Mouse (Mus musculus): ENCODE measurements around the gene Timm9. TPM values are rescaled to one million over a fixed set of nuclear protein-coding genes. Genes with fewer than 3 reads are reported as not detected.

Gene Timm9
- 76.5 and 92.6 TPM in 2 replicates for polyA plus RNA-seq (2012; rRNA removed)

DNA sequence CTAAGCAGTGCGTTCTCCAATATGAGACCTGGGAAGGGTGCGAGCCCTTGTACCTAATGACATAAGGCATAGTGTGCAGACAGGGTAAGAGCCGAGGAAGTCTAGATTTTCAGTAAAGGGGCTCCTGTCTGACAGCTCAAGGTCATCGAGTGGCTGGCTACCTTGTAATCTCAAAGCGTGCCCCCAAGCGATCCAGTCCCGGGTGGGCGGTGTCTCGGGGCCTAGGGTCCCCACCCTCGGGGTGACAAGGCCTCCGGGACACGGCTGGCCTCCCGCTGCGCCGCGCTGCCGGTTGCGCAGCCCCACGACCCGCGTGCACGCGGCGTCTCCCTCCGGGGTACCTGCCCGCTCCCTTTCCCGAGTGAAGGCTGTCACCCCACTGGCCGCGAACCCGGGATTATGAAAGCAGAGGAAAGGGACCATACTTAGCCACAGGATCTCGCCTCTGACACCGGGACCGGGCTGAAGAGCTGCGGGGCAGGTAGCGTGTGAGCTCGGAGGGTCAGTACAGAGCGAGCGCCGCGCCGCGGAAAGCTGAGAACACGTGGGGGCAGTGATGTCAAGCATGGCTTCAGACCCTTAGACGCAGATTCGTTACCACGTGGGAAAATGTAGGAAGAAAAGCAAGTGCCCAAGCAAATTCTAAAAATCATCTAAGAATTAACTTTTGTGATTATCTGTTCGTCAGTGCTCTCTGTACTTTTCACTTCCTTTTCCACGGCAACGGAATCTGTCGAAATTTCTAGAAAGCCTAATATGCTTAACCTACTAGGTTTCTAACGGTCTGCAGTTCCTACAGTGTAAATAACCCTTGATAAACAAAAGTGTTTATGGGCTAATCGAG lies at the start of gene Timm9, which contains the start of gene 2700049A03Rik:
Gene Timm9 (minus strand): TSS at position 555 of the 844 bp plus-strand sequence.
Gene 2700049A03Rik (plus strand): TSS at position 719 of the 844 bp plus-strand sequence.
- DNase-seq (ENCODE audit: extremely low spot score in 1 of 2, low spot score in 1 of 2) = peak; percentile 55 to 85

DNA sequence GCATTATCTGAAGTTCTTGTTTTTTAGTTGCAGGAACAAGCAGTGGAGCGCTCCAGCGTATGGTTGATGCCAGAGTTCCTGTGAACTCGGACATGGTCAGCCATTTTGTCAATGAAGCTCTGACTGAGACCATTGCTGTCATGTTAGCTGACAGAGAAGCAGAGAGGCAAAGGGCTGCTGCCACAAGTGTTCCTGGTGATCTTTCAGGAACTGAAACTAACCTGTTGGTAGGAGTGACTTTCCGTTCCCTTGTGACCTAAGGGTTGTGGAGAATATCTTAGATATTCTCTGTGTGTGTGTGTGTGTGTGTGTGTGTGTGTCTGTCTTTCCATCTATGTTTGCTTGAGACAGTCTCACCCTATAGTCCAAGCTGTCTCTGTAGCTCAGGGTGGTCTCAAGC lies 47.9 kb upstream of the Timm9 start:
- DNase-seq (ENCODE audit: extremely low spot score in 1 of 2, low spot score in 1 of 2) = no peak

DNA sequence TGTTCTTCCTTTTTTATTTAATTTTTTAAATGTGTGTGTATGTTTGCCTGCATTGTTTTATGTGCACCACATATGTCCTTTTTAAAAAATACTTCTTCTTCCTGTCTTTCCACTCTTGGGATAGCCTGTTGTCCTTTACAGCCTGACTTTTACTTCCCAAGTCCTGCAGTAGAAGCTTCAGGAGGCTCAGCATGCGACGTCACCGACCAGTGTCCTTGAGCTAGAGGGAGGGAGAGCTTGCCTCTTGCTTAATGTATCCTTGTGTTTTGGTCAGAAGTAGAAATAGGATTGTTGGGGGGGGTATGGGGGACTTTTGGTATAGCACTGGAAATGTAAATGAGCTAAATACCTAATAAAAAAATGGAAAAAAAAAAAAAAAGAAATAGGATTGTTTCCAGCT lies 47.3 kb upstream of the Timm9 start:
- DNase-seq (ENCODE audit: extremely low spot score in 1 of 2, low spot score in 1 of 2) = no peak

DNA sequence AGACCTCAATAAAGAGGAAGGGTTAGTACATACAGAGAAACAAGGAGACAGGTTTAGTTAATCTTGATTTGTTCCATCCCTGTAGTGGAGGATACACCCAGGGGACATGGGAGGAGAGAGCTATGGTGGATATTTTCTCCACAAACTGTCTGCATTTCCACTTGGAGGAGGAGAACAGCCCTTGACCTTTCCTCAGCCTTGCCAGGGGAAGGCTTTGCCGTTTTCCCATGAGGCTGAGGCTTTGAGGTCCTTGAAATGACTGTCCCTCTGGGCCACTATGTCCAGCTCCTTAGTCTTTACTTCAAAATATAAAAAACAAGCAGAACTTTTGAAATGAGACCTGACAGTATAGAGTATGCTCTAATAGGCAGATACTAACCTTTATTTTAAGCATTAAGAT lies 33.4 kb upstream of the Timm9 start:
- no peak for DNase-seq (ENCODE audit: extremely low spot score in 1 of 2, low spot score in 1 of 2)

DNA sequence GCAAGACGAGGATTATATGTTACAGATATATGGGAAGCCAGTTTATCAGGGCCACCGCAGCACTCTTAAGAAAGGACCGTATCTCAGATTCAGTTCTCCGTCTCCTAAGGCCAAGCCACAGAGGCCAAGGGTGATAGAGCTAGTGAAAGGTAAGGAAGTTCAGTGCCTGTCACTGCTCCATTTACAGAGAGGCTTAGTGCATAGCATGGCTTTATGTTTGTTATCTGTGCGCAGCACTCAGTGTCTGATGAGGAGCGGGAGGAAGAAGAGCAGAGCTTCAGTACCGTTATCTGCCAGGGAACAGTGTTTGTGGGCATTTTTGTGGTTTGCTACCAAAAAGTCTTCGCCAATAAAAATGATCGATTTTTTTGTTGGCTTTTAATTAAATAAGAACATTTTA lies 27.9 kb upstream of the Timm9 start:
- no peak for DNase-seq (ENCODE audit: extremely low spot score in 1 of 2, low spot score in 1 of 2)

DNA sequence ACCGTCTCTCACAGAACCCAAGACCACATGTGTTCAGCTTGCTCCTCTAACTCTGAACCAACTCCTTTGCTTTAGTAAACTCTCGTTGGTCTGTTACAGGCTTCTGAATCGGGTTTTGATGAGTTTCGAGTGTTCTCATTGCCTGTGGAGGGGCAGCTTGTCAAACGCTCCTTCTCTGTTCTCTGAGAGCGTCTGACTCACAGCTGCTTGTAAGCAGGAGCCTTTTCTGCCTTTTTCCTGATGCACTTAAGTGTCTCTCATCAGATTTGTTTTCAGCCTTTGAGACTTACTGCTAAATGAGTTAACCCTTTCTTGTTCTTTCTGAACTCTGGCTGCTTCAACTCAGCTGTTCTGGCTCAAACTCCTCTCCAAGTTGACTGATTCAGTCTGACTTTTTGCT lies 21.5 kb upstream of the Timm9 start:
- no peak for DNase-seq (ENCODE audit: extremely low spot score in 1 of 2, low spot score in 1 of 2)

DNA sequence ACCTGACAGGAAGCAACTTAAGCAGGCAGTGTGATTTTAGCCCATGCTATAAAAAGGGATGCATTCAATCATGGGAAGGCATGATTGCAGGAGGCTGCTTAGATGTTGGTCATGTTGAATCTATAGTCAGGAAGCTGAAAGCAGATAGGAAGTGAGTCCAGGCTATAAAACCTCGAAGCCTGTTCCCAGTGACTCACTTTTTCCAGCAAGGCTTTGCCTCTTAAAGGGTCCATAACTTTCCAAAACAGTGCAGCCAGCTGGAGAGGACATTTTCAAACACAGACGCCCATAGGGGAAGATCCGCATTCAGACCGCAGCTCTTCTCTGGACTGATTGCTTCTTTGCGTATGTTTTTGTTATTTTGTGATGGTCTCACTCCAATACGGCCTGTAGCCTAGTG lies 18.5 kb upstream of the Timm9 start:
- no peak for DNase-seq (ENCODE audit: extremely low spot score in 1 of 2, low spot score in 1 of 2)

DNA sequence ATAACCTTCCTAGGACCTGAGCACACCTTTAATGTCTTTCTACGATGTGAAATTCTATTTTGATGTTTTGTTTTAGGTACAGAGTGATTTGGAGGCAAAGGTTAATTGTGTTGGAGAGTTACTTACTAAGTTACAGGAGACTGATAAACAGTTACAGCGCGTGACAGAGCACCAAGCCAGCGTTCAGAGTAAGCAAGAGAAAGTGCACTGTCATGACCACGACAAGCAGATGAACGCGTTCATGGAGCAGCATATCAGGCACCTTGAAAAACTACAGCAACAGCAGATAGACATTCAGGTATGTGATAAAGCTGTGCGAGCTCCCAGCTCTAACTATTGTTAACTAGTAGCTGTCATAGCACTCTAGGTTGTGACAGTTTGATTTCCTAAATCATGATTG lies 13.7 kb upstream of the Timm9 start:
- DNase-seq (ENCODE audit: extremely low spot score in 1 of 2, low spot score in 1 of 2) = no peak

DNA sequence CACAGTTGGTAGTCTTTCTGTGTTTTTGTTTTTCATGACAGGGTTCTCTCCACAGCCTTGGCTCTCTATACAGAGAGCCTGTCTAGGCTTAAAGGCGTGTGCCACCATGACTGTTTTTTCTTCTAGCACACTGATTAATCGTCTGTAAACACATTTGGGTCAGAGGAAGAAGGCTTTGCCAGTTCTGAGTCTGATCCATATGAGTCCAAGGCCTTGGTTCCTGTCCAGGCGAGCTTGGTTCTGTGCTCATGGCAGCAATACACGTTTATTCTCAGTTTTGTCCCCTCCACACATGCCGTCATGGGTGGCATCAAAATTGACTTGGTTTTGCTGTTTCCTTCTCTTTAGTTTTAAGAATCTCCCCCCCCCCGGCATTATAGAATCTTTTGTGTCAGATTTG lies 13.0 kb upstream of the Timm9 start:
- no peak for DNase-seq (ENCODE audit: extremely low spot score in 1 of 2, low spot score in 1 of 2)

DNA sequence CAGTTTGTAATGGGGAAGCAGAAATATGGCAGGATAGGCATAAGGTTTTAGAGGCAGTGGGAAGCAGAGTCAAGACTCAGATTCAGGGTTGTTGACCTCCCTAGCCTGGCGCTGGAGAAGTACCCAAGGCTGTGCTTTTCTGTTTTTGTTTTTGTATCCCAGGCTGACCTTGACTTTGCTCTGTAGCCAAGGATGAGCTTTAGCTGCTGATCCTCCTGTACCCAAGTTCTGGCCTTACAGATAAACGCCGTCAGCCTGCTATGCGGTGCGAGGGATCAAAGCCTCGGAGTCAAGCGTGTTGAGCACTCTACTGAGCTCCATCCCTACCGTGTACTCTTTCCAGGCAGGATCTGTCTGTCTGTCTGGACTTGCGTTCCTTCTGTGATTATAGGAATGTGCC lies 12.3 kb upstream of the Timm9 start:
- no peak for DNase-seq (ENCODE audit: extremely low spot score in 1 of 2, low spot score in 1 of 2)

DNA sequence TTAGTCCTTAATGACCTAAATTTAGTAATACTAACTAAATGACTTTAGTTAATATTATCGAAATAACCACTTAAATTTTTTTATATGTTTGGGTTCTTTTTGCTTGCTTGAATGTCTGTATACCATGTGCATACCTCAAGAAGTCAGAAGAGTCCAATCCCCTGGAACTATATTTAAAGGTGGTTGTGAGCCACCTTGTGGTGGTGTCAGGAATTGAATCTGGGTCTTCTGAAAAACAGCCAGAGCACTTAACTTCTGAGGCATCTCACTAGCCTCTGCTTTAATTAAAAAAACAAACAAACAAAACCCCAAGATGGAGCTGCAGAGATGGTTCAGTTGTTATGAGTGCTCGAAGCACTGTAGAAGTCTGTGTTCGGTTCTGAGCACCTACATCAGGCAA lies 11.2 kb upstream of the Timm9 start:
- peak in 1 of 2 experiments; percentile 68 for DNase-seq (ENCODE audit: extremely low spot score in 1 of 2, low spot score in 1 of 2)

DNA sequence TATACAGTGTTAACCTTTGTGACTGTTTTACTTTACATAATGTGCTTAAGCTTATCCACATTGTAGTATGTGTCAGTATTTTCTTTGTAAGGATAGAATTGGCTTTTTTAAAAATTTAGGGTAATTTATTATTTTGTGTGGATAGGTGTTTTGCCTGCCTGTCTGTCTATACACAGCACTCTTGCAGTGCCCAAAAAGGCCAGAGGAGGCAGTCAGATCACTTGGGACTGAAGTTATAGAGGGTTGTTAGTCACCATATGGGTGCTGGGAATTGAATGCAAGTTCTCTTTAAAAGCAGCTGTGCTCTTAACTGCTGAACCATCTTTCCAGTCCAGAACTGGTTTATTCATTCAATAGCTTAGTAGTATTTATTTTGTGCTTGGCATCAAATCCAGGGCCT lies 4.7 kb upstream of the Timm9 start:
- no peak for DNase-seq (ENCODE audit: extremely low spot score in 1 of 2, low spot score in 1 of 2)

DNA sequence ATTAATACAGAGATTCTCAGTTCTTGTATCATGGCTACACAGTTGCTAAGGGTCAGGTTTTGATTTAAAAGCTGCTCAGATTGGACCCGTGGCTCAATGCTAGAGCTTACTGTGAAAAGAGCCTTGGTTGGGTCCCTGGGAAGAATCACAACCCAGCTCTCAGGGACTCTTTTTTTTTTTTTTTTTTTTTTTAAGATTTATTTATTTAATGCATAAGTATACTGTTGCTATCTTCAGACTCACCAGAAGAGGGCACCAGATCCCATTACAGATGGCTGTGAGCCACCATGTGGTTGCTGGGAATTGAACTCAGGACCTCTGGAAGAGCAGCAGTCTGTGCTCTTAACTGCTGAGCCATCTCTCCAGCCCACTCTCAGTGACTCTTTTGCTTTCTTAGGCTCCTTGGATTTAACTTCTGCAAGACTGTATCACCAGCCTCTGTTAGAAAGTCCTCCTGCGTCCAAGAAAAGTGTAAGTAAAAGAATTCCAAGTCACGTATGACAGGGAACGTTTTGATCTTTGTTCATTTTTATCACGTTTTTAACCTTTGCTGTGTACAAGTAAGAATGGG lies 2.9 kb upstream of the Timm9 start:
- no peak for DNase-seq (ENCODE audit: extremely low spot score in 1 of 2, low spot score in 1 of 2)

DNA sequence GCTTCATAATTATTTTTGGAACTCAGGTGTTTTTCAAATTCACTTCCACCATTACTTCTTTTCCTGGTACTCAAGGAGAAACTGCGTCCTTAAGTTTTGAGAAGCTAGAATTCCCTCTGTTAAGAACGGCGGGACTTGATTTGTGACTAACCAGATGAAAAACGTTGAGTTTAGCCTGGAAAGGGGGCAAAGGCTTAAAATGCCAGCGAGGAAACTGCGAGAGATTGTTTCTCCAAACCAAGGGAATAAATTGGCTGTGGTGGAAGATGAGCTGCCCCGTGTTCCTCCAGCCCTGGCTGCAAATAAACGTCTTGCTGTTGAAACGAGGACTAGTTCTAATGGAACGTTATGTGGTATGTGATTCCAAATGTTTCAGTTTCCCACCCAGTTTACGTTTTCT lies 1.2 kb upstream of the Timm9 start:
- DNase-seq (ENCODE audit: extremely low spot score in 1 of 2, low spot score in 1 of 2) = no peak

DNA sequence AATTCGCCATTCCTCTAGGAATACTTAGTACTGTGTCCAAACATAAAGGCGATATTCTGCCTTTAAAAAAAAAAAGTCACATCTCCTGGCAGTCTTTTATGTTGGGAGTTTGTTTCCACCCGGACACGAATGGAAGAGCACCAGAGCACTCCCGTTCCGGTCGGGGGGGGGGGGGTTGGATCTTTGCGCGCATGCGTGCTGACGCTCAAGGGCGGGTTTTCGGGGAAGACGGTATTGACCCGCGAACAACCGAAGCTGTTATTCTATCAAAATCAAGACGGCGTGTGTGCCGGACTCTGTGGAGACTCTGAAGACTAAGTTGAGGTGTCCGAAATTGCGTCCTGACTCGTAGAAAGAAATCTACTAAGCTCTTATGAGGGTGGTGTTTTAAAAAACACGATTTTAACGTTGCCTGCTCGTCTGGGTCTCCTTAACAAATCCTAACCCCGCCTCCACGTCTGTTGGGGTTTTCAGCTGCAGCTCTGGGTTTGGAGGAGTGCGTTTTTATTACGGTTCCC lies 549 bp upstream of the Timm9 start:
- DNase-seq (ENCODE audit: extremely low spot score in 1 of 2, low spot score in 1 of 2) = peak; percentile 40 to 81

DNA sequence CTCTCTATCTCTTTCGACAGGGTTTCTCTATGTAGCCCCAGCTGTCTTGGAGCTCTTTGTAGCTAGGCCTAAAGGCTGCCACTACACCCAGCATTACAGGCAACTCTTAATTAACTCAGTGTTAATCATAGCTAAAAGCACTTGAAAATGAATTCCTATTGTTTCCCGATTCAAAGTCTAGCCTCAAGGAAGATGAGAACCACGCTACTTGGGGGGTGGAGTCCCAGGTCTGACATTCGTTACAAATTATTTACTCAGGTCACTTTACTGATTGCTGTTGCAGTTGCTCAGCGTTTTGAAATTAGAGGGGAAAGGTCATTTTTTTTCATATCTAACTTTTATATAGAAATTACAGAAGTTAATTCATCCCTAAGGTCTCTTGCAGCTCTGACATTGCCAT lies 903 bp downstream of the Timm9 start:
- no peak for DNase-seq (ENCODE audit: extremely low spot score in 1 of 2, low spot score in 1 of 2)

DNA sequence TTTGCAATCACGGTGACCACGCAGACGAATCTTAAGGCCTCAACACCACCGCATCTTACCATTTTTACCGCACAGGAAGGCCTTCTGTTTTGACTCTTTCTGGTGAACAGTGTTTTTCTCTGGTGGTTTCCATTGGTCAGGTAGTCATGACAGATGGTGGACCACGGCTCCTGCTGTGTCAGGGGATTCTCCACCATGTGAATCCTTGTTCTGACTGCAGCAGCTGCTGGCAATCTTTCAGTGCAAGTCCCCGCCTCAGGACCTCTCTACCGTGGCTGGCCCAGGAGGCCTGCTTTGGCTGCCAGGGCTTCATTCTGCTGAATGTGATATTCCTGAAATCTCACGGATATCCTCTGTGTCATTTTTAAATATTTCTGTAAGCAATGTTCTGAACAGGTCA lies 13.2 kb downstream of the Timm9 start:
- no peak for DNase-seq (ENCODE audit: extremely low spot score in 1 of 2, low spot score in 1 of 2)

DNA sequence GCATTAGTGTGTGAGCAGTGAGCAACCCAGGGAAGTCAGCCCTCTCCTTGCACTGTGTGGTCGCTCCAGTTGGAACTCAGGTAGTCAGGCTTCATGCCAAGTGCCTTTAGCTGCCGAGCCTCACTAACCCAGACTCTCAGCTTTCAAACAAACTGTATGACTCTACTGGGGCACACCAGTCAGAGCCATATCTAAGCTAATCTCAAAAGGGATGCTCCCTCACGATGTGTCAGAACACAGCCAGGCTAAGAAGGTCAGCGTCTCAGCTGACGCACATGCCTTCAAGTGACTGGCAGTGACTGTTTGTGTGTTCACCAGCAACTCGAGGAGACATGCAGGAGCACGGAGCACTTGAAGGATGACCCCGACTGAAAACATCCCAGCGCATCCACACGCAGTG lies 13.8 kb downstream of the Timm9 start:
- no peak for DNase-seq (ENCODE audit: extremely low spot score in 1 of 2, low spot score in 1 of 2)

DNA sequence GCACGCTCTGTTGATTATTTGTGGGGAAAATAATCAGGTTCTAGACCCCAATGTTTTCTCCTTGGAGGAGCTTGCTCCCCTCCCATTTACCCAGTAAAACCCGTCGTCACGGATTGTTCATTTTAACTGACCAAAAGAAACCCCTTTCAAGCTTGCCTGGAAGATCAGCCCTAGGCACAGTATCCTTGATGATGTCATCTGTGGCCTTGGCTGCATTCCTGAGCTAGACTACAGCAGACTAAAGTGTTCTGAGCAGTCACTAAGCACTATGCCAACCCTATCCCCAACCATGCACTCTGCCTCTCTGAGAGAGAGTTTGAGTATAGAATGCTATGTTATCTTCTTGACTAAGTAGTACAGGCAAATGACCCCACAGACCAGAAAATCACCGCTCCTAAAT lies 20.1 kb downstream of the Timm9 start:
- no peak for DNase-seq (ENCODE audit: extremely low spot score in 1 of 2, low spot score in 1 of 2)

DNA sequence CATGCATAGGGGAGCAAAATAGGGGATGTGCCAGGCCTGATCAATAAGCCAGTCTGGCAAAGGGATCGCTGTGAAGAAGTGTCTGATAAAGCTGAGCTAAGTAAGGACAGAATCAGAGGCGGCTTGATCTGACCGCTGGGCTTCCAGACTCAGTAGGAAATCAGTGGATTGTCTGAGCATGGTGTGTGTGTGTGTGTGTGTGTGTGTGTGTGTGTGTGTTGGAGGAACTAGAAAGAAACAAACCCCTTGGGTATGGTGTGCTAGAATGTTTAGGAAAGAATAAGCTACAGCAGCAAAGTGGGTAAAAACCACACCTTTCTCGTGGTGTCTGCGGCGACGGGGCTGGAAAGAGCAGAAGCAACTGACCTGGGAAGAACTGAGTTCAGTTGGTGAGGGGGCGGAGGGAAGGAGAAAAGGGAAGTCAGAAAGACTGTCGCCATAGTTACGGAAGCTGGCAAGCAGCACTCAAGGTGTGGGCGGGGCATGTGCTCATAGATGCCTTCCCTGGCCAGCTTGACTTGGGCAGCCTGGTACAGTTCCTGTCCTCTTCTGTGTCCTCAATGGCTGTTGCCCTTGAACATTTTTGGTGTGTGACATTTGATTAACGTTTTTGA lies 22.7 kb downstream of the Timm9 start:
- peak; percentile 63 to 81 for DNase-seq (ENCODE audit: extremely low spot score in 1 of 2, low spot score in 1 of 2)

DNA sequence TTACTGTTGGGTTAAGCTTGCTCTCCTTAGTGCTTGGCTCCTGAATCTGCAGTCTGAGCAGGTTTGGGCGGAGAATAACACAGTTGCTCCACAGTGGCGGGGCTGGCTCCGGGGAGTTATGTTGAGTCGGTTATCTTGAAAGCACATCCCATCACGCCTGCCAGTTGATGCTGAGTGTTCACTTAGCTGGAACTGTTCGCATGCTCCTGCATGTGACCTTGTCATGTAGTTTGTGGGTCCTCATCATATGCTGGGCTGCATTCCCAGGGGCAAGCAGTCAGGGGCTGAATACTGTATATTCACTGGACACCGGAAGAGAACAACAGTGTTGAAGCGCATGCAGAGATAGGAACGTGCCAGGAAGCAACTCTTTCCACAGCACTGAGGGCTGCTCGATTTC lies 23.4 kb downstream of the Timm9 start:
- DNase-seq (ENCODE audit: extremely low spot score in 1 of 2, low spot score in 1 of 2) = no peak

DNA sequence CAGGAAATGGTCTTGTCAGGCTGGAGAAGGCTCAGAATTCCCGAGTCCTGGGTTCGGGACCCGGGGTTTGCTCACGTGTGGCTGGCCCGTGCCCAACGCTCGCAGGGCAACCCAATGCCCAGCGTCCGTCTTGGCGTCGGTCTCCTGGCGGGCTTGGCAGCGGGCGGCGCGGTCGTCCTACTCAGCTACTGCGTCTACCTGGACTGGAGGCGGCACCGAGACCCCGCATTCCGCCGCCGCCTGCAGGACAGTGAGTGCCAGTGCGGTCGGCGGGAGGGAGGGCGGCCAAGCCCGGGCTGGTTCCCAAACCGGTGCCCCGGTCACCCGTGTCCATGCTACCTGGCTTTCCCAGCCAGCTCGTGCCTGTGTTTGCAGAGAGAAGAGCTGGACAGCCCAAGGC lies 25.2 kb downstream of the Timm9 start, which contains the start of gene Tomm20l:
Gene Tomm20l (plus strand): TSS at position 98 of the 400 bp plus-strand sequence.
- no peak for DNase-seq (ENCODE audit: extremely low spot score in 1 of 2, low spot score in 1 of 2)

Measured in frontal cortex, adult 2 months (tissue).